Mouse (Mus musculus) limb, embryonic 13.5 days (tissue): ENCODE measurements around the gene Mpped2. TPM values are rescaled to one million over a fixed set of nuclear protein-coding genes. Genes with fewer than 3 reads are reported as not detected.
A peak's percentile ranks its signal among the peaks of the same experiment; 100 is the strongest.

ENCODE experiments used
- ATAC-seq: fragments of 200-750 bp; cut with Nextera tagmentation; 2 replicates; pipeline ENCODE4 v1.8.0; 2017; ENCODE audit warnings: low read depth, moderate number of reproducible peaks, moderate TSS enrichment; ENCODE audit not compliant: low FRiP score
- H3K27ac ChIP-seq: fragments of 300-500 bp; sonication (generic); 2 replicates; pipeline ENCODE4 v1.5.1; 2015; ENCODE audit warnings: inconsistent platforms, mild to moderate bottlenecking, moderate library complexity
- H3K27me3 ChIP-seq: fragments of 300-500 bp; sonication (generic); 2 replicates; pipeline ENCODE4 v1.6.1; 2015; ENCODE audit warnings: mild to moderate bottlenecking, inconsistent platforms
- H3K36me3 ChIP-seq: fragments of 300-500 bp; sonication (generic); 2 replicates; pipeline ENCODE4 v1.6.1; 2015; ENCODE audit warnings: inconsistent platforms, mild to moderate bottlenecking, moderate library complexity
- H3K4me1 ChIP-seq: fragments of 300-500 bp; sonication (generic); 2 replicates; pipeline ENCODE4 v1.6.1; 2015; ENCODE audit warnings: inconsistent platforms
- H3K4me2 ChIP-seq: fragments of 300-500 bp; sonication (generic); replicated peaks from 2 replicates; pipeline ENCODE4 v1.6.1; 2015; ENCODE audit warnings: inconsistent platforms, mild to moderate bottlenecking, moderate library complexity
- H3K4me3 ChIP-seq: fragments of 300-500 bp; sonication (generic); 2 replicates; pipeline ENCODE4 v1.5.1; 2015; ENCODE audit warnings: moderate library complexity, mild to moderate bottlenecking, inconsistent platforms
- H3K9ac ChIP-seq: fragments of 300-500 bp; sonication (generic); 2 replicates; pipeline ENCODE4 v1.6.1; 2015; ENCODE audit warnings: mild to moderate bottlenecking, inconsistent platforms
- H3K9me3 ChIP-seq: fragments of 300-500 bp; sonication (generic); 2 replicates; pipeline ENCODE4 v1.6.1; 2016; ENCODE audit warnings: inconsistent platforms
- WGBS: fragments of 180-500 bp; shearing (Covaris S2); methylation state at CpG from one replicate; pipeline ENCODE4 v1.1.7; 2015; 5-methylcytosine and 5-hydroxymethylcytosine counted together
- polyA plus RNA-seq: library from polyadenylated mRNA; unstranded; fragments of >200 nt; fragmentation: Nextera tagmentation; extraction: Ambion mirVana; gene quantifications from 2 replicates; pipeline ENCODE4 v1.2.1, GENCODE M21; 2015

The Mpped2 gene
- polyA plus RNA-seq, 1 experiment from 2014 or later: 130 TPM

GRCm38 (mm10) chr2:106788055-106788454 is 95.0 kb downstream of the Mpped2 start:
- Histone ChIP-seq H3K27ac (no peak overlapping the region; the same call in 1 of the 2 replicates), H3K9ac (no peak overlapping the region), H3K4me1 (peaks cover 61% of the 10 kb centered on the region), H3K4me2 (no peak overlapping the region), H3K36me3 (peaks cover 6% of the 10 kb centered on the region), H3K9me3 (no peaks in the 10 kb centered on the region), H3K27me3 (no peaks in the 10 kb centered on the region), H3K4me3 (no peak overlapping the region)
- ATAC-seq: no peak
- WGBS: 44% methylated on average over 8 of the region's 8 CpGs

- peaks cover 56% of the 10 kb centered on the region for H3K4me1 ChIP-seq
- H3K27me3 ChIP-seq: no peaks in the 10 kb centered on the region
- no peak overlapping the region for H3K4me3 ChIP-seq
- H3K9me3 ChIP-seq: no peaks in the 10 kb centered on the region
- H3K4me2 ChIP-seq: no peak overlapping the region
- no peak for ATAC-seq
- peak overlapping the region; percentile 53; the same call in 1 of the 2 replicates for H3K27ac ChIP-seq
- 21% methylated on average over 4 of the region's 4 CpGs for WGBS
- H3K9ac ChIP-seq: no peak overlapping the region
- peaks cover 6% of the 10 kb centered on the region for H3K36me3 ChIP-seq
Observed at GRCm38 (mm10) chr2:106788573-106788972, 95.5 kb downstream of the Mpped2 start.

- H3K9me3 ChIP-seq: no peaks in the 10 kb centered on the region
- no peaks in the 10 kb centered on the region for H3K27me3 ChIP-seq
- peak overlapping the region; percentile 27 for H3K4me2 ChIP-seq
- peaks cover 43% of the 10 kb centered on the region for H3K4me1 ChIP-seq
- H3K36me3 ChIP-seq: peaks cover 6% of the 10 kb centered on the region
- no peak overlapping the region for H3K4me3 ChIP-seq
- peak; percentile 91 for ATAC-seq
- 10% methylated on average over 5 of the region's 5 CpGs for WGBS
- H3K9ac ChIP-seq: no peak overlapping the region
- peak overlapping the region; percentile 86 for H3K27ac ChIP-seq
Observed at GRCm38 (mm10) chr2:106789694-106790328, 96.7 kb downstream of the Mpped2 start.

- H3K4me3 ChIP-seq: no peak overlapping the region
- no peaks in the 10 kb centered on the region for H3K27me3 ChIP-seq
- H3K27ac ChIP-seq: peak overlapping the region; percentile 86
- no peaks in the 10 kb centered on the region for H3K9me3 ChIP-seq
- H3K4me2 ChIP-seq: peak overlapping the region; percentile 27
- H3K9ac ChIP-seq: no peak overlapping the region
- H3K4me1 ChIP-seq: peaks cover 40% of the 10 kb centered on the region
- H3K36me3 ChIP-seq: peaks cover 6% of the 10 kb centered on the region
- WGBS: 13% methylated on average over 3 of the region's 3 CpGs
- peak; percentile 28; the same call in 1 of the 2 replicates for ATAC-seq
Observed at GRCm38 (mm10) chr2:106790329-106790701, 97.2 kb downstream of the Mpped2 start.

DNA sequence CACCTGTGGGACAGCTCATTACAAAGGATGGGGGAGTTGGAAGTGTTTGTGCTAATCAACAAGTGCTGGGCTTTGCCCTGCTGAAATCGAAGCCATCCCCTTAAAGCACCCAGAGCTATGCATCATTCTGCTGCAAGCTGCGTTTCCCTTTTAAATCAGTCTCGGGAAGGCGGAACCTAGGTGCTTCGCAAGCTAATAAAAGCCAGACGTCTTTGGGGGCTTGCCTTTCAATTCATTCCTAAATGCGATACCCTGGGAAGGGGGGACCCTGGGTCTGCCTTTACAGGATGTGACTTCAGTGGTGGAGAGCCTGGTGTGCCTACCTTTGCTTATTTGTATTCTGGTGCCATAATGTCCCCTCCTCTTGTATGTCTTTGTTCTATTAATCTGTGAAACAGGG is 103.2 kb downstream of the Mpped2 start:
- Histone ChIP-seq H3K9ac (0 out of 2 replicates have a peak overlapping the region, but pooled peaks have one; percentile 5), H3K9me3 (no peaks in the 10 kb centered on the region), H3K4me2 (peak overlapping the region; percentile 49), H3K36me3 (peaks cover 6% of the 10 kb centered on the region; the same call in 1 of the 2 replicates), H3K27me3 (no peaks in the 10 kb centered on the region), H3K27ac (peak overlapping the region; percentile 71), H3K4me3 (peak overlapping the region; percentile 14; the same call in 1 of the 2 replicates), H3K4me1 (peaks cover 30% of the 10 kb centered on the region)
- peak; percentile 66 for ATAC-seq
- 5% methylated on average over 7 of the region's 7 CpGs for WGBS

GRCm38 (mm10) chr2:106797855-106798254 is 104.8 kb downstream of the Mpped2 start:
- Histone ChIP-seq H3K4me3 (no peak overlapping the region), H3K9me3 (no peaks in the 10 kb centered on the region), H3K4me2 (no peak overlapping the region), H3K4me1 (peaks cover 28% of the 10 kb centered on the region), H3K27ac (no peak overlapping the region), H3K36me3 (no peaks in the 10 kb centered on the region), H3K27me3 (no peaks in the 10 kb centered on the region), H3K9ac (no peak overlapping the region)
- no peak for ATAC-seq
- WGBS: 27% methylated on average over 3 of the region's 3 CpGs

DNA sequence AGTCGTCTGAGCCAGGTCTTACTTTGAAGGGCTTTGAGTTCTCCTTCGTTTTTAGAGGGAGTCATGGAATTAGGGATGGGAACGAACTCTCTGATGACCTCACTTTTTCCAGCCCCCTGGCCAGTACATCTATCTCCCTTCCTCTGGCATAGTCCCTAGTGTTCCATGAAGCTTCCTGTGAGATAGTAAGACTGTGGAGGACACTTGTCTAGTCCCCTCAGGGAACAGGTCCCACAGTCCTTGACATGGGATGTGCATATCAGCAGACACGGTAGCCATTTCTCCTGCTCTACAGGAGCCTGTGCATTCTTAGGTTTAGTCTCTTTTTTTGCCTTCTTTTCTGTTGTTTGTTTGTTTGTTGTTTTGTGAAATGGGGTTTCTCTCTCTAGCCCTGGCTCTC is 105.8 kb downstream of the Mpped2 start:
- Histone ChIP-seq H3K4me1 (peaks cover 28% of the 10 kb centered on the region), H3K4me2 (no peak overlapping the region), H3K36me3 (no peaks in the 10 kb centered on the region), H3K27me3 (no peaks in the 10 kb centered on the region), H3K4me3 (no peak overlapping the region), H3K9me3 (no peaks in the 10 kb centered on the region), H3K27ac (no peak overlapping the region), H3K9ac (no peak overlapping the region)
- ATAC-seq: no peak
- WGBS: 53% methylated on average over 4 of the region's 4 CpGs

DNA sequence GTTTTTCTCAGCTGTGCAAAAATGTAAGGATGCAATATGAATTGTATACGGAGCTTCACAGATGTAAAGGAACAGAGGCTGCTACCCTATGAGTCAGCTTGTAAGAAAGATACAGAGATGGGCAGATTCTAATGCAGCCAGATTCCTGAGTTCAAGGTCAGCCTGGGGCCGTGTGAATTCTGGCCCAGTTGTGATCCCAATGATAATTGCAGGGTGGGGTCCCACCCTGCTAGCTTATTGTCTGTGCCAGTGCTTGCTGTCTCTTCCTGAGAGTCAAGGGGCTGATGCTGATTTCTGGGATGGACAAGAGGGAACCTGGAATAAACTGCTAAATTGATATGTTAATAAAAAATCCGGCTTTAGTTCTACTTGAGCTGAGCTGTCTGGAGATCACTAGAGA is 122.8 kb downstream of the Mpped2 start:
- H3K9me3 ChIP-seq: 0 out of 2 replicates have a peak, but pooled peaks cover 4% of the 10 kb centered on the region
- WGBS: 89% methylated on average over 3 of the region's 3 CpGs
- peaks cover 14% of the 10 kb centered on the region for H3K4me1 ChIP-seq
- no peak overlapping the region for H3K27ac ChIP-seq
- no peak overlapping the region for H3K4me2 ChIP-seq
- no peaks in the 10 kb centered on the region for H3K27me3 ChIP-seq
- H3K9ac ChIP-seq: no peak overlapping the region
- no peak for ATAC-seq
- H3K4me3 ChIP-seq: no peak overlapping the region
- H3K36me3 ChIP-seq: peaks cover 8% of the 10 kb centered on the region; the same call in 1 of the 2 replicates

DNA sequence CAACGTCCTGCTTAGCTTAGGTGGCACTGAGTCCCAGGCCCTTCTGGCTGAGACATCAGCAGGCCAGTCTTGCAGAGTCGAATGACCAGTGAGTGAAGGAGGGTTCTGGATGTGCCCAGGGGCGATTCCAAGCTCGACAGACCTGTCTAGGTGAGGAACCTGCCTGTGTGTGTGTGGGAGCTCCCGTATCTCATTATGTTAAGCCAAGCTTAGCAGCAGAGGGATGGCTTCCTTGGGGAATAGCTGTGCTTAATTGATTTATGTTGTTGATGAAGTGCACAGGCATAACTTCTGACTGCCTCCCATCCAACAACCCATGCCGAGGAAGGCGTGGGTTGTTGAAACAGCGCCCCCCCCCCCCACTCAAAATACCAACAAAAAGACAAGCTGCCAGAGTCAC is 128.2 kb downstream of the Mpped2 start:
- WGBS: 55% methylated on average over 8 of the region's 8 CpGs
- no peak for ATAC-seq
- Histone ChIP-seq H3K9ac (no peak overlapping the region), H3K36me3 (no peaks in the 10 kb centered on the region), H3K9me3 (no peaks in the 10 kb centered on the region), H3K4me3 (no peak overlapping the region), H3K4me1 (peaks cover 18% of the 10 kb centered on the region), H3K4me2 (no peak overlapping the region), H3K27ac (no peak overlapping the region), H3K27me3 (no peaks in the 10 kb centered on the region)

DNA sequence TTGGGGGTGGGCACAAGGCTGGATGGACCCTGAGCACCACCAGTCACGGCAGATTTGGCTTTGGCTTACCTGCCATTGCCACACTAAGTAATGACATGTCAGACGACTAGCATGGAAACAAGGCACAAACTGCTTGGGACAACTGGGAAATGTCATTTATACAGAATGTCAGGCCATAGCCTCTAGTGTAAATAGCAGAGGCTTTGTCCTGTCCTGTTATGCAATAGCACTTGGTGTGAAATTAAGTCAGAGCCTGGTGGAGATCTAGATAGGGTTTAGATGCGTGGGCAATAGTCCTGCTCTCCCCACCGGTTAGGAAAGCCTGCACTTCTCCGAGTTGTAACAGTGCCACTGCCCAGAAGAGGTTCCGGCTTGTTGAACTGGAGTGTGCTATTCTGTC is 128.8 kb downstream of the Mpped2 start:
- Histone ChIP-seq H3K9me3 (no peaks in the 10 kb centered on the region), H3K27me3 (no peaks in the 10 kb centered on the region), H3K36me3 (0 out of 2 replicates have a peak, but pooled peaks cover 3% of the 10 kb centered on the region), H3K4me2 (no peak overlapping the region), H3K9ac (no peak overlapping the region), H3K4me3 (no peak overlapping the region), H3K27ac (no peak overlapping the region), H3K4me1 (peaks cover 18% of the 10 kb centered on the region)
- WGBS: 53% methylated on average over 6 of the region's 6 CpGs
- no peak for ATAC-seq

GRCm38 (mm10) chr2:106822540-106822939 is 129.5 kb downstream of the Mpped2 start:
- Histone ChIP-seq H3K4me3 (no peak overlapping the region), H3K36me3 (0 out of 2 replicates have a peak, but pooled peaks cover 3% of the 10 kb centered on the region), H3K4me1 (peaks cover 18% of the 10 kb centered on the region), H3K27ac (no peak overlapping the region), H3K27me3 (no peaks in the 10 kb centered on the region), H3K4me2 (no peak overlapping the region), H3K9me3 (no peaks in the 10 kb centered on the region), H3K9ac (no peak overlapping the region)
- no peak; the same call in 1 of the 2 replicates for ATAC-seq
- 11% methylated on average over 5 of the region's 5 CpGs for WGBS

- Histone ChIP-seq H3K4me1 (peaks cover 39% of the 10 kb centered on the region), H3K4me2 (no peak overlapping the region), H3K27ac (no peak overlapping the region), H3K9me3 (no peaks in the 10 kb centered on the region), H3K27me3 (no peaks in the 10 kb centered on the region), H3K4me3 (no peak overlapping the region), H3K36me3 (0 out of 2 replicates have a peak, but pooled peaks cover 3% of the 10 kb centered on the region), H3K9ac (no peak overlapping the region)
- no peak for ATAC-seq
- 72% methylated on average over 2 of the region's 2 CpGs for WGBS
Observed at GRCm38 (mm10) chr2:106825461-106825860, 132.4 kb downstream of the Mpped2 start.

- Histone ChIP-seq H3K9ac (no peak overlapping the region), H3K9me3 (no peaks in the 10 kb centered on the region), H3K27ac (no peak overlapping the region), H3K4me2 (no peak overlapping the region), H3K36me3 (0 out of 2 replicates have a peak, but pooled peaks cover 3% of the 10 kb centered on the region), H3K4me1 (peaks cover 39% of the 10 kb centered on the region), H3K27me3 (no peaks in the 10 kb centered on the region), H3K4me3 (no peak overlapping the region)
- ATAC-seq: no peak
- WGBS: 88% methylated on average over 1 of the region's 1 CpGs
Observed at GRCm38 (mm10) chr2:106826023-106826422, 133.0 kb downstream of the Mpped2 start.
